Mouse (Mus musculus) urinary bladder, postnatal 36 days (tissue): Measurements from ENCODE around the gene Kitl.

ENCODE experiments used
- DNase-seq, 2 experiments: peaks; one replicate each; pipeline ENCODE4 v3.0.0; 2022; ENCODE audit warnings: low spot score in 2 of 2, mixed read lengths in 1 of 2

The Kitl gene

GRCm38 (mm10) chr10:100115570-100115969 lies 100.1 kb downstream of the Kitl start:
- DNase-seq: no peak

DNA sequence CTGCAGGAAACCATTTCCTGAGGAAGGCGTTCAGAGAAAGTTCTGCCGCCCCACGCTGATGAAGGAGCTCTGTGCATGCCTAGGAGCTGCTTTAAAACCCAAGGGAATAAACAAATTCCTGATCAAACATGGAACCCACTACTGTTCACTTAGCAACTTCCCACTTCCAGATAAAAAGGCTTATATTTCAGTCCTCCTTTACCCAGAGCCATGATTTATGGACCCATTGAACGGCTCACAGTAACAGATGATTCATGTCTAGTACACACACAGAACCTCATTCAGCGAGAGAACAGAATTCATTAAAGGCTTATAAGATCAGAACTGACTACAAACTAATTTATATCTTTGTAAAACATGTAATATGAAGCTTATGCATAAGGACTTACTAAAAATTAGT lies 109.0 kb downstream of the Kitl start:
- no peak for DNase-seq

DNA sequence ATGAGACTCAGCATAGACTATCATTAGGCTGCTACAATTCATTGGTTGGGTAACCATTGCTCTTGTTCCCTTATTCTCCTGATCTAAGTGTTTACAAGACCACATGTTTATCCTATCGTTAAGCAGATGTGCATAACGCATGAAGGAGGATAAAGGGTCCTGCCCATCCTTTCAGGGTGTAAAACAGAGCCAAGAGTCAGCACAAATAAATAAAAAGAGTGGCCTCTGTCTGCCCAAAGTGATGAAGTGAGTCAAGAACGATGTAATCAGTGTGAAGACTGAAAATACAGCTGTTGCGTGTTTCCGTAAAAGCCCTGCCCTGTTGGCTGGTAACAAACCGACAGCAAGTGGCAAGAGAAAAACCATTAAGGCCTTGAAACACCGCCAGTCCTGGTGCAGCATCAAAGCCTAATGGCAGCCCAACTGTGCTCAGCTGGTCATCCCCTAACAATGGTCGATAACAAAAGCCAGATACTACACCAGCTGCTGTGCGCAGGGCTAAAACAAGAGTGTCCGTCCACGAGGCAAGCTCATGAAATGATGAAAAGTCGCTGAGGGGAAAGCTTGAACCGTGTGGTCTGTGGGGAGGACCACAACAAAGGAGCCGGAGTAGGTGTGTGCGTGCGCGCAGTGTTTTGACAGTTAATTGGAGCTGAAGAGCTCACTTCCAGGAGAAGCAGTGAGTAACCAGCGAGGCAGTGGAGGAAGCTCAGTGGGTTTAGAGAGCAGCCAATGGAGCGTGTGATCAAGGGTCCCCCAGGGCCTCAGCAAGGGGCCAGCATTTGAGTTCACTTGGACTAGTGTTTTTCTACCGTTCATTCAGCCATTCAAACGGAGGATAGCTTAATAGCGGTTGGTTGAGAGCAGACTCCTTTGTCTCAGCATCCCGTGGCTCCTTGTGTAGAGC lies 112.7 kb downstream of the Kitl start:
- no peak for DNase-seq

DNA sequence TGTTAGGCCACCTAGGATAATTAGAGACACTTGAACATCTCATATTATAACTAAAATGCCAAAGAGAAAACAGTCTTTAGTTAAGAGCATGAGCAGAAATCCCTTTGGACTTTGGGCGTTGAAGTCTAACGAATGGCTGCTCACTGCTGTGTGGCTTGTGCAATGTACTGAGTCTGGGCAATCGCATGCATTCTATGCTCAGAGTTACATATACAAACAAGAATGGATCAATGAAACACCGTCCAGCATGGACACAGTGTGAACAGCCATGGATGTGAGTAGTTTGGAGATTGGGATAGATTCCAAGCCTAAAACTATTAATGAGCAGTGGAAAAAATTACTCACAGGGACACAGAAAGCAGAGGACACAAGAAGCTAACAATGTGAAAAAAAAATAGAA lies 116.2 kb downstream of the Kitl start:
- no peak for DNase-seq

- no peak for DNase-seq
These were observed 116.9 kb downstream of the Kitl start for GRCm38 (mm10) chr10:100132304-100132703.

- DNase-seq: no peak
These were observed 123.1 kb downstream of the Kitl start for GRCm38 (mm10) chr10:100138552-100138951.

DNA sequence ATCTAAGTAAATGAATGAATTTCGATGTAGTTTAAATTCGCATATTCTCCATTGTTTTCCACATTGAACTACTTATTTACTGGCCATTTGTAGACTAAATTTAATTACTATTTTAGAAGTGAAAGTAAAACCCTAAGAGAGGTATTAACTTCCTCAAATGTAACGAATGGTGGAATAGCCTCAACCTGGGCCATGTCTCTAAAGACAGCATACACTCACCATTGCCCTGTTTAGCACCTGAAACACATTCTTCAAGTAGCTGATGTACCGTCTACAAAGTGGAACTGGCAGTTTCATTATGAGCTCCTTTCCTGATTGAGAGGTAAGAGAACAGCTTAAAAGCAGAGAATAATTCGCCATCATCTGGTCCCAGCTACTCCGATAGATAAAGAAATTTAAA lies 132.7 kb downstream of the Kitl start:
- no peak for DNase-seq
